Mouse (Mus musculus): ENCODE measurements at regions not wholly inside any gene's neighbourhood (a gene's known extent, or its start where the extent isn't known, plus 50 kb on each side); places are given as distances from the start of the nearest gene placed in this dataset.

GRCm38 (mm10) chr6:31159240-31159639, 200.4 kb upstream of the Klf14 start:
- DNase-seq (ENCODE audit: low spot score in 2 of 2) = no peak

- DNase-seq (ENCODE audit: low spot score in 2 of 2) = no peak
Observed at GRCm38 (mm10) chr6:31159935-31160670, 201.2 kb upstream of the Klf14 start.

- no peak for DNase-seq (ENCODE audit: low spot score in 2 of 2)
Observed at GRCm38 (mm10) chr6:31161445-31162340, 202.8 kb upstream of the Klf14 start.

- no peak for DNase-seq (ENCODE audit: low spot score in 2 of 2)
Observed at GRCm38 (mm10) chr6:31165011-31165410, 206.1 kb upstream of the Klf14 start.

GRCm38 (mm10) chr6:31166347-31166746, 207.5 kb upstream of the Klf14 start:
- DNase-seq (ENCODE audit: low spot score in 2 of 2) = no peak

- no peak for DNase-seq (ENCODE audit: low spot score in 2 of 2)
Observed at GRCm38 (mm10) chr6:31167732-31168131, 208.9 kb upstream of the Klf14 start.

- no peak for DNase-seq (ENCODE audit: low spot score in 2 of 2)
Observed at GRCm38 (mm10) chr6:31168730-31169129, 209.9 kb upstream of the Klf14 start.

- DNase-seq (ENCODE audit: low spot score in 2 of 2) = no peak
Observed at GRCm38 (mm10) chr6:31169343-31169742, 210.5 kb upstream of the Klf14 start.

- no peak for DNase-seq (ENCODE audit: low spot score in 2 of 2)
Observed at GRCm38 (mm10) chr6:31169868-31170600, 211.2 kb upstream of the Klf14 start.

GRCm38 (mm10) chr6:31171831-31172569, 213.1 kb upstream of the Klf14 start:
- no peak for DNase-seq (ENCODE audit: low spot score in 2 of 2)

- DNase-seq (ENCODE audit: low spot score in 2 of 2) = no peak
Observed at GRCm38 (mm10) chr6:31175769-31176168, 216.9 kb upstream of the Klf14 start.

- no peak for DNase-seq (ENCODE audit: low spot score in 2 of 2)
Observed at GRCm38 (mm10) chr6:31176368-31176767, 217.5 kb upstream of the Klf14 start.

GRCm38 (mm10) chr6:31176831-31177230, 218.0 kb upstream of the Klf14 start:
- DNase-seq (ENCODE audit: low spot score in 2 of 2) = no peak

- peak in 1 of 2 experiments; percentile 49 for DNase-seq (ENCODE audit: low spot score in 2 of 2)
Observed at GRCm38 (mm10) chr6:31178201-31178880, 219.5 kb upstream of the Klf14 start.

- DNase-seq (ENCODE audit: low spot score in 2 of 2) = no peak
Observed at GRCm38 (mm10) chr6:31182284-31182683, 216.3 kb upstream of the Mkln1 start.

- DNase-seq (ENCODE audit: low spot score in 2 of 2) = no peak
Observed at GRCm38 (mm10) chr6:31183127-31183526, 215.4 kb upstream of the Mkln1 start.

- DNase-seq (ENCODE audit: low spot score in 2 of 2) = no peak
Observed at GRCm38 (mm10) chr6:31184554-31184953, 214.0 kb upstream of the Mkln1 start.

- no peak for DNase-seq (ENCODE audit: low spot score in 2 of 2)
Observed at GRCm38 (mm10) chr6:31185151-31185550, 213.4 kb upstream of the Mkln1 start.

GRCm38 (mm10) chr6:31188066-31188465, 210.5 kb upstream of the Mkln1 start:
- DNase-seq (ENCODE audit: low spot score in 2 of 2) = no peak

- no peak for DNase-seq (ENCODE audit: low spot score in 2 of 2)
Observed at GRCm38 (mm10) chr6:31189060-31189459, 209.5 kb upstream of the Mkln1 start.

All from adrenal gland, adult 18-20 months (tissue).